8 mouse cellular contexts compared by ENCODE assay signal in the genomic region with DNA sequence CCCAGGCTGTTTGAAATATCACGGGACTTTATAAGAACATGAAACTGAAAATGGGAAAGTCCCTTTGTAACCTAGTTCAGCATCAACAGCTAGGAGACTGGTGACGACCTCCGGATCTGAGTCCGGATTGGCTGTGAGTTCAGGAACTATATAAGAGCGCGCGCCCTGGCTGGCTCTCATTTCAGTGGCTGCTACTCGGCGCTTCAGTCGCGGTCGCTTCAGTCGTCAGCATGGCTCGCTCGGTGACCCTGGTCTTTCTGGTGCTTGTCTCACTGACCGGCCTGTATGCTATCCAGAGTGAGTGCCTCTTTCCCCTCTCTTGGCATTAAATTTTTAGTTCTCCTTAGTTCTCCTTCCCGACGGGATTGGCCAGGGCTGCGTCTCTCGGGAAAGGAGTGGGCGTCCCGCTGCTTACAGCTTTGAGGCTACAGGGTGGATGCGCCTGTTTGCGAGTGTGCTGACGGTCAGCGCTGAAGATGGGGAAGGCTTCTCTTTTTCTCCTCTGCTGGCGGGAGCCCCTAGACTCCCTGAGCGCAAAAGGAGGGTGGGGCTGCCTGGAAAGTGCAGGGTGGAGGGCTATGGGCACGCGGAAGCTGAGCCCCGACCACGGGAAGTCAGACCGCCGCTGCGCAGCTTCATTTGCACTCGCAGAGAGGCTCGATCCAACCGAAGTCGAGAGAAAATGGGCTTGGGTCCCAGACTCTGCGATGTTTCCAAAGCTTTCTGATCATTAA. TPM values are rescaled to one million over a fixed set of nuclear protein-coding genes. Genes with fewer than 3 reads are reported as not detected.
DNase-seq lines count a peak whose midpoint lies in the region; ATAC-seq and TF ChIP-seq lines count a peak whose summit lies in the region.

B2m (plus strand) TSS at position 179 of the 734 bp plus-strand sequence.

- peaks cover 12% of the 10 kb centered on the region for H3K27me3 ChIP-seq in forebrain, embryonic 10.5 days (ENCODE audit: poor library complexity, severe bottlenecking)
- H3K27me3 ChIP-seq in heart, embryonic 15.5 days = no peaks in the 10 kb centered on the region
- H3K27me3 ChIP-seq in liver, embryonic 14.5 days (ENCODE audit: control insufficient read depth, insufficient read depth, low read length) = no peaks in the 10 kb centered on the region
- H3K27me3 ChIP-seq in neural tube, embryonic 11.5 days (ENCODE audit: control insufficient read depth, insufficient read depth, low read length) = no peaks in the 10 kb centered on the region
- no peaks in the 10 kb centered on the region for H3K27me3 ChIP-seq in stomach, postnatal 0 days (ENCODE audit: control insufficient read depth, insufficient read depth, low read length)

- peak within 1 kb of the TSS; percentile 83 for H3K9ac ChIP-seq in heart, embryonic 15.5 days
- peak within 1 kb of the TSS; percentile 79 for H3K9ac ChIP-seq in liver, embryonic 14.5 days (replicated peaks)
- H3K9ac ChIP-seq in neural tube, embryonic 11.5 days (ENCODE audit: low read length) = peak within 1 kb of the TSS; percentile 73
- H3K9ac ChIP-seq in stomach, postnatal 0 days (ENCODE audit: low read length) = peak within 1 kb of the TSS; percentile 82

- ATAC-seq in heart, embryonic 15.5 days (replicated peaks; ENCODE audit: insufficient number of reproducible peaks, insufficient read depth, low FRiP score, low read depth) = peak; percentile 94
- peak; percentile 96 for ATAC-seq in liver, embryonic 14.5 days (ENCODE audit: insufficient read depth)
- ATAC-seq in neural tube, embryonic 11.5 days (ENCODE audit: insufficient read depth, low FRiP score, low TSS enrichment) = peak; percentile 97
- ATAC-seq in stomach, postnatal 0 days (ENCODE audit: low FRiP score, low TSS enrichment) = peak; percentile 98

- under 1% methylated on average over 40 of the region's 40 CpGs for WGBS in forebrain, embryonic 10.5 days
- under 1% methylated on average over 40 of the region's 40 CpGs for WGBS in heart, embryonic 15.5 days
- WGBS in liver, embryonic 14.5 days (ENCODE audit: insufficient replicate concordance) = under 1% methylated on average over 40 of the region's 40 CpGs
- under 1% methylated on average over 40 of the region's 40 CpGs for WGBS in neural tube, embryonic 11.5 days
- under 1% methylated on average over 40 of the region's 40 CpGs for WGBS in stomach, postnatal 0 days

- TF ChIP-seq EP300 in liver, embryonic 14.5 days (IDR thresholded peaks at IDR 0.05; ENCODE audit: low read depth) = peak; percentile 19; the same call in 1 of the 2 replicates
- TF ChIP-seq EP300 in stomach, postnatal 0 days (optimal IDR thresholded peaks at IDR 0.05) = no peak

- peak within 1 kb of the TSS; percentile 78 for H3K4me3 ChIP-seq in forebrain, embryonic 10.5 days
- peak within 1 kb of the TSS; percentile 82 for H3K4me3 ChIP-seq in heart, embryonic 15.5 days
- peak within 1 kb of the TSS; percentile 83 to 87 for H3K4me3 ChIP-seq in liver, embryonic 14.5 days (ENCODE audit: insufficient read depth in 1 of 2, low read depth in 2 of 2, low read length in 2 of 2)
- peak within 1 kb of the TSS; percentile 60 for H3K4me3 ChIP-seq in neural tube, embryonic 11.5 days (ENCODE audit: low read depth, low read length)
- H3K4me3 ChIP-seq in stomach, postnatal 0 days (ENCODE audit: low read depth, low read length) = peak within 1 kb of the TSS; percentile 72

- H3K4me1 ChIP-seq in forebrain, embryonic 10.5 days = peaks cover 19% of the 10 kb centered on the region
- H3K4me1 ChIP-seq in heart, embryonic 15.5 days (replicated peaks) = peaks cover 16% of the 10 kb centered on the region
- H3K4me1 ChIP-seq in liver, embryonic 14.5 days (replicated peaks; ENCODE audit: control insufficient read depth in 2 of 2, insufficient read depth in 2 of 2, low read length in 1 of 2) = peaks cover 3 to 22% of the 10 kb centered on the region in 2 experiments
- no peaks in the 10 kb centered on the region for H3K4me1 ChIP-seq in neural tube, embryonic 11.5 days (ENCODE audit: control insufficient read depth, insufficient read depth, low read length)
- no peaks in the 10 kb centered on the region for H3K4me1 ChIP-seq in stomach, postnatal 0 days (replicated peaks; ENCODE audit: control insufficient read depth, insufficient read depth)

- peak within 1 kb of the TSS; percentile 87 for H3K27ac ChIP-seq in forebrain, embryonic 10.5 days
- H3K27ac ChIP-seq in heart, embryonic 15.5 days = peak within 1 kb of the TSS; percentile 84
- H3K27ac ChIP-seq in liver, embryonic 14.5 days = peak within 1 kb of the TSS; percentile 56
- no peak within 1 kb of the TSS for H3K27ac ChIP-seq in neural tube, embryonic 11.5 days (ENCODE audit: low read depth, low read length)
- H3K27ac ChIP-seq in stomach, postnatal 0 days (replicated peaks) = peak within 1 kb of the TSS; percentile 86

- H3K36me3 ChIP-seq in forebrain, embryonic 10.5 days (replicated peaks) = peaks cover 12% of the 10 kb centered on the region
- 0 out of 2 replicates have a peak, but pooled peaks cover 6% of the 10 kb centered on the region for H3K36me3 ChIP-seq in heart, embryonic 15.5 days
- H3K36me3 ChIP-seq in liver, embryonic 14.5 days (replicated peaks; ENCODE audit: control insufficient read depth, insufficient read depth, low read depth) = peaks cover 6% of the 10 kb centered on the region
- no peaks in the 10 kb centered on the region for H3K36me3 ChIP-seq in neural tube, embryonic 11.5 days (ENCODE audit: control insufficient read depth, insufficient read depth, low read length)
- no peaks in the 10 kb centered on the region for H3K36me3 ChIP-seq in stomach, postnatal 0 days (ENCODE audit: control insufficient read depth, insufficient read depth, low read length)

- H3K4me2 ChIP-seq in heart, embryonic 15.5 days = peak within 1 kb of the TSS; percentile 77
- peak within 1 kb of the TSS; percentile 77 for H3K4me2 ChIP-seq in liver, embryonic 14.5 days (ENCODE audit: low read depth)
- peak within 1 kb of the TSS; percentile 67 for H3K4me2 ChIP-seq in neural tube, embryonic 11.5 days (ENCODE audit: low read depth)
- H3K4me2 ChIP-seq in stomach, postnatal 0 days (replicated peaks; ENCODE audit: low read depth) = peak within 1 kb of the TSS; percentile 80

- peak; percentile 96 to 97 for DNase-seq in CD8-positive naive resting alpha-beta T cell, adult 2 months (ENCODE audit: low read depth in 2 of 2, low spot score in 2 of 2)
- peak; percentile 97 for DNase-seq in c-Kit-positive CD71-negative TER-119-negative erythroid progenitor cells, embryonic 14.5 days (ENCODE audit: low read depth)
- DNase-seq in forebrain, embryonic 10.5 days (ENCODE audit: extremely low spot score, low spot score) = peak; percentile 94
- peak; percentile 96 to 97 for DNase-seq in kidney, postnatal 25 days
- peak; percentile 88 to 92 (median 90) for DNase-seq in liver, embryonic 14.5 days (ENCODE audit: low read depth in 3 of 3, low spot score in 3 of 3)
- DNase-seq in neural tube, embryonic 11.5 days (ENCODE audit: low spot score) = peak; percentile 93
- DNase-seq in stomach, postnatal 0 days (ENCODE audit: low spot score) = peak; percentile 95

- TF ChIP-seq CTCF in liver, embryonic 14.5 days (IDR thresholded peaks at IDR 0.05; ENCODE audit: low read depth) = no peak
- TF ChIP-seq CTCF in stomach, postnatal 0 days (IDR thresholded peaks at IDR 0.05; ENCODE audit: low read depth) = no peak

- no peaks in the 10 kb centered on the region for H3K9me3 ChIP-seq in forebrain, embryonic 10.5 days
- no peaks in the 10 kb centered on the region for H3K9me3 ChIP-seq in heart, embryonic 15.5 days (replicated peaks)
- H3K9me3 ChIP-seq in liver, embryonic 14.5 days (ENCODE audit: control insufficient read depth, low read length) = no peaks in the 10 kb centered on the region
- H3K9me3 ChIP-seq in neural tube, embryonic 11.5 days (ENCODE audit: control insufficient read depth, low read length) = no peaks in the 10 kb centered on the region
- H3K9me3 ChIP-seq in stomach, postnatal 0 days (ENCODE audit: control insufficient read depth, low read length) = no peaks in the 10 kb centered on the region

RNA-seq across cellular contexts. Expression of gene B2m, which starts in this region (rescaled TPM):
- polyA plus RNA-seq in forebrain, embryonic 10.5 days (2016; fragmentation: Nextera tagmentation; extraction: Ambion mirVana) = 89.2 and 89.5 TPM in 2 replicates
- polyA plus RNA-seq in heart, embryonic 15.5 days (2015; fragmentation: Nextera tagmentation; extraction: Ambion mirVana) = 260 and 322 TPM in 2 replicates
- 156 and 227 TPM in 2 replicates for polyA plus RNA-seq in liver, embryonic 14.5 days (2012; rRNA removed)
- 413 and 419 TPM in 2 replicates for polyA plus RNA-seq in liver, embryonic 14.5 days (2014; fragmentation: Nextera tagmentation; extraction: Ambion mirVana)
- 117 and 123 TPM in 2 replicates for polyA plus RNA-seq in neural tube, embryonic 11.5 days (2014; fragmentation: Nextera tagmentation; extraction: Ambion mirVana)
- 445 and 475 TPM in 2 replicates for polyA plus RNA-seq in stomach, postnatal 0 days (2015; fragmentation: Nextera tagmentation; extraction: Ambion mirVana)
